Mouse (Mus musculus): Measurements from ENCODE around the gene Gm42417. TPM values are rescaled to one million over a fixed set of nuclear protein-coding genes. Genes with fewer than 3 reads are reported as not detected.
"Not testable (repeated sequence)": the region's sequence is repeated elsewhere in the genome, so short reads cannot be mapped to it uniquely, and the experiment has no call there.

Gene Gm42417
- polyA plus RNA-seq, 1 experiment from 2014 or later, result 0.26 TPM

DNA sequence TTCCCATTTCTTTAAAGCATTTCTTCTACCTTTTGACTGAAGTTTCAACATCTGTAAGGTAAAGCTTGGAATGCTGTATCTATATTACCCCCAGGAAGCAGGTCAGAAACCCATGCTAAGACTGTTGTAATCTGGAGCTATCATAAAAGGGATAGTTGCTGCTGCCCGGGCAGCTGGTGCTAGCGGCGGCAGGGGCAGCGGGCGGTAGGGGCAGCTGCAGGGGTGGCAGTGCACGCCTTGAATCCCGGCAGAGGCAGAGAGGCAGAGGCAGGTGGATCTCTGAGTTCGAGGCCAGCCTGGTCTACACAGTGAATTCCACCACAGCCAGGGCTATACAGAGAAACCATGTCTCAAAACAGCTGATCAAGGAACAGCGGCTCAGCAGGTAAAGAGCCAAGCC is 3.7 kb upstream of the Gm42417 start:
- Histone ChIP-seq H3K27me3 (ENCODE audit: control insufficient read depth, insufficient read depth, low read length) (no peaks in the 10 kb centered on the region), H3K36me3 (ENCODE audit: control insufficient read depth, insufficient read depth, low read length) (peaks cover 34% of the 10 kb centered on the region), H3K4me1 (ENCODE audit: control insufficient read depth, insufficient read depth, low read length) (peaks cover 9% of the 10 kb centered on the region), H3K9me3 (ENCODE audit: control insufficient read depth, low read length) (no peaks in the 10 kb centered on the region), H3K27ac (ENCODE audit: low read depth, low read length) (no peak overlapping the region), H3K9ac (ENCODE audit: low read depth, low read length) (no peak overlapping the region), H3K4me2 (replicated peaks; ENCODE audit: low read depth, low read length) (no peak overlapping the region), H3K4me3 (ENCODE audit: low read length) (no peak overlapping the region)
- 91% methylated on average over 9 of the region's 9 CpGs for WGBS
- ATAC-seq (ENCODE audit: low FRiP score, low TSS enrichment), result no peak

DNA sequence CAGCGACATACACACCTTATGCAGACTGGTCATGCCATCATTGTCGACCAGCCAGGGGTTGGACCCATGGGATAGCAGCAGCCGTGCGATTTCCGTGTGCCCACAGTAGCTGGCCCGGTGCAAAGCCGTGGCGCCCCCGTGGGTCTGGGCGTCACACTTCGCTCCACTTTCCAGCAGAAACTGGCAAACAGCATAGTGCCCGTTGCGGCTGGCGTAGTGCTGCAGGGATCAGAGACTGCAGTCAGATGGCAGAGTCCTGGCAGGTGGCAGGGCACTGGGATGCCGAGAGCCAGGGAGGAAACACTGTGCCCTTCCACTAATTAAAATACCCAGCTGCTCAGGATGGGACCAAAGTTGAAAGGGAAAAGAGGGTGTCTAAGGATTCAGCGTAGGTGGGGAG is 2.6 kb upstream of the Gm42417 start:
- Histone ChIP-seq H3K9ac (ENCODE audit: low read depth, low read length) (no peak overlapping the region), H3K4me1 (ENCODE audit: control insufficient read depth, insufficient read depth, low read length) (0 out of 2 replicates have a peak, but pooled peaks cover 3% of the 10 kb centered on the region), H3K27ac (ENCODE audit: low read depth, low read length) (no peak overlapping the region), H3K27me3 (ENCODE audit: control insufficient read depth, insufficient read depth, low read length) (no peaks in the 10 kb centered on the region), H3K4me3 (ENCODE audit: low read length) (no peak overlapping the region), H3K36me3 (ENCODE audit: control insufficient read depth, insufficient read depth, low read length) (peaks cover 38% of the 10 kb centered on the region), H3K9me3 (ENCODE audit: control insufficient read depth, low read length) (no peaks in the 10 kb centered on the region), H3K4me2 (replicated peaks; ENCODE audit: low read depth, low read length) (no peak overlapping the region)
- ATAC-seq (ENCODE audit: low FRiP score, low TSS enrichment), result no peak
- WGBS, result 97% methylated on average over 16 of the region's 16 CpGs

DNA sequence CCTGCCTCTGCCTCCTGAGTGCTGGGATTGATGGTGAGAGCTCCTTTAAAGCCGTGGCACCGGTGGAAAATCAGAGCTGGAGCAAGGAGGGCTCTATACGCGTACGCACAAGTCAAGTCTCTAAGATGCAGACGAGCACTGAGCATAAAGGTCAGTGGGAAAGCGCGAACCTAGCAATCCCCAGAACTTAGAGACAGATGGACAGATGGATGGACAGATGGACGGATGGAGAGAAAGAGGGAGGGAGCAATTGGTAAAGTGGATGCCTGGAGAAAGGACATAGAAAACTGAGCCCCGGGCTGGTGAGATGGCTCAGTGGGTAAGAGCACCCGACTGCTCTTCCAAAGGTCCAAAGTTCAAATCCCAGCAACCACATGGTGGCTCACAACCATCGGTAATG is 1.6 kb upstream of the Gm42417 start:
- 94% methylated on average over 12 of the region's 12 CpGs for WGBS
- H3K4me2 ChIP-seq (replicated peaks; ENCODE audit: low read depth, low read length), result no peak overlapping the region
- ATAC-seq (ENCODE audit: low FRiP score, low TSS enrichment), result no peak

DNA sequence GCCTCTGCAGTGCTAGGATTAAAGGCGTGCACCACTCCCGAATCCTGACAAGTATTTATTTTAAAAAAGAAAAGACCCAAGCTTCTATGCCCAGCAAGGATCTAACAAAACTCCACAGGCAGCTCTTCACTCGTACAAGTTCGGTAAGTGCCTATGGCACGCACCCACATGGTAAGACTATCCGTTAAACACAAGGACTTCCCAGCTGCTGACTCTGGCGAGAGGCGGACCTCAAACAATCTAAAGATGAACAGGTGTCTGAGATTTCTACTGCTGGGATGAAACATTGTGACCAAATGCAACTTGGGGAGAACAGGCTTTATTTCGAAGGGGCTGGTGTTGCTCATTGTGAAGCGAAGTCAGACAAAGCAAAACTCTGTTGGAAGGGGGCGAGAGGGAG is 903 bp upstream of the Gm42417 start:
- Histone ChIP-seq H3K27ac (ENCODE audit: low read depth, low read length) (no peak overlapping the region), H3K27me3 (ENCODE audit: control insufficient read depth, insufficient read depth, low read length) (no peaks in the 10 kb centered on the region), H3K4me2 (replicated peaks; ENCODE audit: low read depth, low read length) (no peak overlapping the region), H3K4me1 (ENCODE audit: control insufficient read depth, insufficient read depth, low read length) (no peaks in the 10 kb centered on the region), H3K9me3 (ENCODE audit: control insufficient read depth, low read length) (no peaks in the 10 kb centered on the region), H3K36me3 (ENCODE audit: control insufficient read depth, insufficient read depth, low read length) (peaks cover 38% of the 10 kb centered on the region), H3K9ac (ENCODE audit: low read depth, low read length) (no peak overlapping the region), H3K4me3 (ENCODE audit: low read length) (no peak overlapping the region)
- 91% methylated on average over 11 of the region's 11 CpGs for WGBS
- ATAC-seq (ENCODE audit: low FRiP score, low TSS enrichment), result no peak

More for the DNA sequence above, 1.6 kb upstream of the Gm42417 start:
- H3K9me3 ChIP-seq (ENCODE audit: control insufficient read depth, low read length), result no peaks in the 10 kb centered on the region
- no peak overlapping the region for H3K27ac ChIP-seq (ENCODE audit: low read depth, low read length)
- H3K9ac ChIP-seq (ENCODE audit: low read depth, low read length), result no peak overlapping the region
- H3K27me3 ChIP-seq (ENCODE audit: control insufficient read depth, insufficient read depth, low read length), result no peaks in the 10 kb centered on the region
- H3K4me3 ChIP-seq (ENCODE audit: low read length), result no peak overlapping the region
- H3K4me1 ChIP-seq (ENCODE audit: control insufficient read depth, insufficient read depth, low read length), result 0 out of 2 replicates have a peak, but pooled peaks cover 3% of the 10 kb centered on the region
- peaks cover 38% of the 10 kb centered on the region for H3K36me3 ChIP-seq (ENCODE audit: control insufficient read depth, insufficient read depth, low read length)

DNA sequence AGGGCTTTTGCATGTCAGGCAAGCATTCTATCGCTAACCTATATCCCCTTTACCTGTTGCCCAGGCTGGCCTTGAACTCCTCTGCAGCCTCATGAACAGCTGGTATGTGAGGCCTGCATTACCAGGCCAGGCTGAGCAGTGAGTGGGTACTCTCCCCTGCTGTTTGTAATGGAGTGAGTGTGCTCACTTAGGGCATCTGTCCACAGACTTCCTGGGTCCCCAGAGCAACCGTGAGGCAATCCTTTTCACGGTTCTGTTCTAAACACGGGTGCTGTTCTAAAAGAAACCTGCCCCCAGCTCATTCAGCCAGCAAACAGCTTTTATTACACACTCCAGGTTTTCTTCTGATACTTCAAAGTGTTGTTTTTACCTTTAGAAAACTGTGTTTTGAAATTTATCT is 502 bp downstream of the Gm42417 start:
- Histone ChIP-seq H3K36me3 (ENCODE audit: control insufficient read depth, insufficient read depth, low read length) (peaks cover 38% of the 10 kb centered on the region), H3K27me3 (ENCODE audit: control insufficient read depth, insufficient read depth, low read length) (no peaks in the 10 kb centered on the region), H3K9ac (ENCODE audit: low read depth, low read length) (no peak overlapping the region), H3K4me3 (ENCODE audit: low read length) (no peak overlapping the region), H3K27ac (ENCODE audit: low read depth, low read length) (no peak overlapping the region), H3K4me1 (ENCODE audit: control insufficient read depth, insufficient read depth, low read length) (no peaks in the 10 kb centered on the region), H3K4me2 (replicated peaks; ENCODE audit: low read depth, low read length) (no peak overlapping the region), H3K9me3 (ENCODE audit: control insufficient read depth, low read length) (no peaks in the 10 kb centered on the region)
- ATAC-seq (ENCODE audit: low FRiP score, low TSS enrichment), result no peak
- 83% methylated on average over 4 of the region's 4 CpGs for WGBS

DNA sequence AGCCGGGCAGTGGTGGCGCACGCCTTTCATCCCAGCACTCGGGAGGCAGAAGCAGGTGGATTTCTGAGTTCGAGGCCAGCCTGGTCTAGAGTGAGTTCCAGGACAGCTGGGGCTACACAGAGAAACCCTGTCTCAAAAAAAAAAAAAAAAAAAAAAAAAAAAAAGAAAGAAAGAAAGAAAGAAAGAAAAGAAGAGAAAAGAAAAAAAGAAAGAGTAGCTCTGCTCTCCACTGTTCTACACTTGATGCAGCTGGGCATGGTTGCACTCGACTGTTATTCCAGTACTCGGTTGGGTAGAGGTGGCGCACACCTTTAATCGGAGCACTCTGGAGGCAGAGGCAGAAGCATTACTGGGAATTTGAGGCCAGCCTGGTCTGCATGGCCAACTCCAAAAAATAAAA is 2.4 kb downstream of the Gm42417 start, which contains the start of gene Ankrd23:
Gene Ankrd23, minus strand, starts transcription at position 101 of the 400 bp plus-strand sequence.
- ATAC-seq (ENCODE audit: low FRiP score, low TSS enrichment); H3K4me1 ChIP-seq (ENCODE audit: control insufficient read depth, insufficient read depth, low read length); H3K9me3 ChIP-seq (ENCODE audit: control insufficient read depth, low read length); H3K9ac ChIP-seq (ENCODE audit: low read depth, low read length); H3K4me2 ChIP-seq (replicated peaks; ENCODE audit: low read depth, low read length); H3K4me3 ChIP-seq (ENCODE audit: low read length); H3K27me3 ChIP-seq (ENCODE audit: control insufficient read depth, insufficient read depth, low read length); H3K27ac ChIP-seq (ENCODE audit: low read depth, low read length): not testable (repeated sequence)
- 93% methylated on average over 9 of the region's 9 CpGs for WGBS
- H3K36me3 ChIP-seq (ENCODE audit: control insufficient read depth, insufficient read depth, low read length), result peaks cover 39% of the 10 kb centered on the region

DNA sequence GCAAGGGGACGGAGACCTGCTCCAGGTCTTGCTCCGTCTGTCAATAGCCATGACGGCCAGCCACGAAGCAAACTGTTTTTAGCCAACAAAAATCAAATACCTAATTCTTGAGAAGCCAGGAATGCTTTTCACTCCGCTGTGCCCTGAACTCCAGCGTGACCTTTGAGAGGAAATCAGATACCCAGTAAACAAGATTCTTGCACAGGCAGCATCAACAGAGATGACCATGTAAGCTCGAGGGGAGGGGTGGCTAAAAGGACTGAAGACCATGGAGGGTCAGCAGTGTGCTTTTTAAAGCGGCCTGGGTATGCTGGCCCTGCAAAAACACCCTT is 2.9 kb downstream of the Gm42417 start:
- H3K9me3 ChIP-seq (ENCODE audit: control insufficient read depth, low read length), result no peaks in the 10 kb centered on the region
- no peak overlapping the region for H3K4me2 ChIP-seq (replicated peaks; ENCODE audit: low read depth, low read length)
- H3K27me3 ChIP-seq (ENCODE audit: control insufficient read depth, insufficient read depth, low read length), result no peaks in the 10 kb centered on the region

DNA sequence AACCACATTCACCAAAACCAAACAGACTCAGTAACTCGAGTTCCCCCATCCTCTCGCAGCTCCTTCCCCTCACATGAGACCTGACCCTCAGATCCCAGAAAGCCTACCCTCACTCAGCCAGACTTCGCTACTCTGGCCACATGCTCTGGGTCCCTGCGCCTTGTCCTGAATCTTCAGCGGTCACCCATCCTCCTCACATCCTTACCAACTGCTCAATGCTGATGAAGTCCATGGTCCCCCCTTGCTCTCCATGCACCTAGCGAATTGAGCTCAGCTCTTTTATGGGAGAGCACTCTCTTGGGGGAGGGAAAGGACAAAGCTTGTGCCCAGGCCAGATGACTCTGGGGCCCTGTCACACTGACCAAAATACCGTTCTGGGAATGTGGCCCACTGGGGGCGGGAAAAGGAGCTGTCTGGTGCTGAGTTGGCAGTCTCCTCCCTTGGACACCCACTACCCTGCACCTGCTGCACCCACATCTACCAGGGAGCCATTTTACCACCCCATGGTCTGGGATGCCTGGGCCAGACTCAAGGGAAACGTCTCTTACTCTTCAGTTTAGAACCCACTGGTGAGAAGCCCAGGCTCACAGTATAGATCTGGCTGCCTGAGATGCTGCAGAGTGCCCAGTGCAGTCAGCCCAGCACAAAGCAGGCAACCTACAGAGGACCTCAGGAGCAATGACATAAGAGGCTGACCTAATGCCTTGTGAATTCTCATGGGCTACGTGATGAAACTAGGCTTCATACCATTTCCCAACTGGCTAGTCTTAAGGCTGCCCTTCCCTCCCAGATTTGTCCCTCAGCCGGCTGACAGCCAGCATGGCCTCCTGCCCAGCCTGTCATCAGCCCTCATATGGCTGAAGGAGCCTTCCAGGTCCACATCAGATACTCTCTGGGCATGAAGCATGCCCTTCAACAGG is 3.5 kb downstream of the Gm42417 start:
- H3K27me3 ChIP-seq (ENCODE audit: control insufficient read depth, insufficient read depth, low read length), result no peaks in the 10 kb centered on the region
- no peak for ATAC-seq (ENCODE audit: low FRiP score, low TSS enrichment)
- no peaks in the 10 kb centered on the region for H3K9me3 ChIP-seq (ENCODE audit: control insufficient read depth, low read length)
- WGBS, result 81% methylated on average over 11 of the region's 11 CpGs
- no peaks in the 10 kb centered on the region for H3K4me1 ChIP-seq (ENCODE audit: control insufficient read depth, insufficient read depth, low read length)
- H3K4me3 ChIP-seq (ENCODE audit: low read length), result no peak overlapping the region
- peaks cover 38% of the 10 kb centered on the region for H3K36me3 ChIP-seq (ENCODE audit: control insufficient read depth, insufficient read depth, low read length)
- no peak overlapping the region for H3K9ac ChIP-seq (ENCODE audit: low read depth, low read length)
- no peak overlapping the region for H3K4me2 ChIP-seq (replicated peaks; ENCODE audit: low read depth, low read length)
- no peak overlapping the region for H3K27ac ChIP-seq (ENCODE audit: low read depth, low read length)

More for the DNA sequence above, 2.9 kb downstream of the Gm42417 start:
- H3K4me3 ChIP-seq (ENCODE audit: low read length), result no peak overlapping the region
- H3K27ac ChIP-seq (ENCODE audit: low read depth, low read length), result no peak overlapping the region
- ATAC-seq (ENCODE audit: low FRiP score, low TSS enrichment), result no peak
- no peaks in the 10 kb centered on the region for H3K4me1 ChIP-seq (ENCODE audit: control insufficient read depth, insufficient read depth, low read length)
- 71% methylated on average over 8 of the region's 8 CpGs for WGBS
- H3K9ac ChIP-seq (ENCODE audit: low read depth, low read length), result no peak overlapping the region
- H3K36me3 ChIP-seq (ENCODE audit: control insufficient read depth, insufficient read depth, low read length), result peaks cover 39% of the 10 kb centered on the region

DNA sequence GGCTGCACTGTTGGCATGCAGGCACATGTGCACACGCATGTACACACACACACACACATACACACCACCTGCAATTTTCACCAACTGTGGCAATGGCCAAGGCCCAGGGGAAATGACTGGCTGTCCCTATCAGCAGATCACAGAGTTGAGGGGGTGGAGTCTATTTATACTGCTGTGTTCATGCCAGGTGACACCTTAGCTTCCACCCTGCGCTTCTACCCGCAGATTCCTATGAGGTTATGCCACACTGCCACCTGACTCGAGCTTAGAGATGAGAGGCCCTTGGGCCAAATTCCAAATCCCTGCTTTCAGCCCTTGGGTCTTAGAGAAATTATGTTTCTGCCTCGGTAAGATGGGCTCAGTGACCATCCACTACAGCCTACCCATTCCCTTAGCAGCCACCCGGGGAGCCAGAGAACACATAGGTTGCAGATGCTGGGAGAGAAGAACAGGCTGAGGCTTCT is 4.6 kb downstream of the Gm42417 start:
- ATAC-seq (ENCODE audit: low FRiP score, low TSS enrichment), result 0 out of 2 replicates have a peak, but pooled peaks have one; percentile 12
- no peak overlapping the region for H3K4me2 ChIP-seq (replicated peaks; ENCODE audit: low read depth, low read length)
- H3K4me3 ChIP-seq (ENCODE audit: low read length), result no peak overlapping the region
- no peak overlapping the region for H3K9ac ChIP-seq (ENCODE audit: low read depth, low read length)
- no peak overlapping the region for H3K27ac ChIP-seq (ENCODE audit: low read depth, low read length)
- no peaks in the 10 kb centered on the region for H3K27me3 ChIP-seq (ENCODE audit: control insufficient read depth, insufficient read depth, low read length)
- peaks cover 27% of the 10 kb centered on the region for H3K36me3 ChIP-seq (ENCODE audit: control insufficient read depth, insufficient read depth, low read length)
- WGBS, result 70% methylated on average over 6 of the region's 6 CpGs
- no peaks in the 10 kb centered on the region for H3K4me1 ChIP-seq (ENCODE audit: control insufficient read depth, insufficient read depth, low read length)
- H3K9me3 ChIP-seq (ENCODE audit: control insufficient read depth, low read length), result no peaks in the 10 kb centered on the region

Measured in kidney, embryonic 14.5 days (tissue).